Mouse (Mus musculus) liver, embryonic 15.5 days (tissue): ENCODE measurements around the gene Khdc4. TPM values are rescaled to one million over a fixed set of nuclear protein-coding genes. Genes with fewer than 3 reads are reported as not detected.

Experiments used
- ATAC-seq: fragments of 200-750 bp; cut with Nextera tagmentation; 2 replicates; pipeline ENCODE4 v1.8.0; 2017; ENCODE audit warnings: moderate number of reproducible peaks, mild to moderate bottlenecking, moderate library complexity; ENCODE audit not compliant: insufficient read depth
- H3K27ac ChIP-seq: fragments of 300-500 bp; sonication (generic); replicated peaks from 2 replicates; pipeline ENCODE4 v1.5.1; 2015; ENCODE audit warnings: mild to moderate bottlenecking, inconsistent platforms
- H3K27me3 ChIP-seq: fragments of 300-500 bp; sonication (generic); 2 replicates; pipeline ENCODE4 v1.6.1; 2015; ENCODE audit warnings: mild to moderate bottlenecking, inconsistent platforms
- H3K36me3 ChIP-seq: fragments of 300-500 bp; sonication (generic); replicated peaks from 2 replicates; pipeline ENCODE4 v1.6.1; 2015; ENCODE audit warnings: moderate library complexity, mild to moderate bottlenecking, inconsistent platforms
- H3K4me1 ChIP-seq: fragments of 300-500 bp; sonication (generic); replicated peaks from 2 replicates; pipeline ENCODE4 v1.6.1; 2015; ENCODE audit warnings: inconsistent platforms
- H3K4me2 ChIP-seq: fragments of 300-500 bp; sonication (generic); 2 replicates; pipeline ENCODE4 v1.6.1; 2015; ENCODE audit warnings: moderate library complexity, mild to moderate bottlenecking, inconsistent platforms
- H3K4me3 ChIP-seq: fragments of 300-500 bp; sonication (generic); replicated peaks from 2 replicates; pipeline ENCODE4 v1.5.1; 2015; ENCODE audit warnings: mild to moderate bottlenecking, inconsistent platforms
- H3K9ac ChIP-seq: fragments of 300-500 bp; sonication (generic); 2 replicates; pipeline ENCODE4 v1.6.1; 2015; ENCODE audit warnings: moderate library complexity, mild to moderate bottlenecking, inconsistent platforms
- H3K9me3 ChIP-seq: fragments of 300-500 bp; sonication (generic); replicated peaks from 2 replicates; pipeline ENCODE4 v1.6.1; 2016; ENCODE audit warnings: inconsistent platforms
- WGBS: fragments of 180-500 bp; shearing (Covaris S2); methylation state at CpG from one replicate; pipeline ENCODE4 v1.1.7; 2015; ENCODE audit warnings: mixed read lengths; ENCODE audit not compliant: insufficient replicate concordance; 5-methylcytosine and 5-hydroxymethylcytosine counted together
- polyA plus RNA-seq: library from polyadenylated mRNA; unstranded; fragments of >200 nt; fragmentation: Nextera tagmentation; extraction: Ambion mirVana; gene quantifications from 2 replicates; pipeline ENCODE4 v1.2.1, GENCODE M21; 2015

Gene Khdc4
- polyA plus RNA-seq, 1 experiment from 2014 or later = 23.9 TPM

- Histone ChIP-seq H3K9me3 (no peaks in the 10 kb centered on the region), H3K27ac (no peak overlapping the region), H3K4me1 (peaks cover 4% of the 10 kb centered on the region; the same call in 1 of the 2 replicates), H3K27me3 (no peaks in the 10 kb centered on the region), H3K4me3 (no peak overlapping the region), H3K9ac (no peak overlapping the region), H3K4me2 (no peak overlapping the region), H3K36me3 (no peaks in the 10 kb centered on the region)
- no peak for ATAC-seq
- 71% methylated on average over 2 of the region's 2 CpGs for WGBS
These were observed 51.0 kb downstream of the Khdc4 start for GRCm38 (mm10) chr3:88736556-88736955.

GRCm38 (mm10) chr3:88738641-88739040 is 53.0 kb downstream of the Khdc4 start:
- Histone ChIP-seq H3K27me3 (no peaks in the 10 kb centered on the region), H3K4me1 (peaks cover 4% of the 10 kb centered on the region; the same call in 1 of the 2 replicates), H3K36me3 (no peaks in the 10 kb centered on the region), H3K4me2 (no peak overlapping the region), H3K9ac (no peak overlapping the region), H3K9me3 (no peaks in the 10 kb centered on the region), H3K4me3 (no peak overlapping the region), H3K27ac (no peak overlapping the region)
- no peak for ATAC-seq
- WGBS = 24% methylated on average over 3 of the region's 3 CpGs

- no peak overlapping the region for H3K4me3 ChIP-seq
- no peak for ATAC-seq
- H3K4me1 ChIP-seq = peaks cover 4% of the 10 kb centered on the region; the same call in 1 of the 2 replicates
- no peak overlapping the region for H3K9ac ChIP-seq
- H3K9me3 ChIP-seq = no peaks in the 10 kb centered on the region
- 81% methylated on average over 3 of the region's 3 CpGs for WGBS
- no peaks in the 10 kb centered on the region for H3K36me3 ChIP-seq
- no peak overlapping the region for H3K4me2 ChIP-seq
- H3K27me3 ChIP-seq = no peaks in the 10 kb centered on the region
- no peak overlapping the region for H3K27ac ChIP-seq
These were observed 54.5 kb downstream of the Khdc4 start for GRCm38 (mm10) chr3:88740147-88740546.

- Histone ChIP-seq H3K4me1 (peaks cover 5% of the 10 kb centered on the region), H3K4me3 (no peak overlapping the region), H3K4me2 (no peak overlapping the region), H3K36me3 (no peaks in the 10 kb centered on the region), H3K9ac (no peak overlapping the region), H3K27ac (no peak overlapping the region), H3K27me3 (no peaks in the 10 kb centered on the region), H3K9me3 (no peaks in the 10 kb centered on the region)
- 69% methylated on average over 9 of the region's 9 CpGs for WGBS
- no peak for ATAC-seq
These were observed 59.9 kb downstream of the Khdc4 start for GRCm38 (mm10) chr3:88745534-88745933.

GRCm38 (mm10) chr3:88746139-88746870 is 60.7 kb downstream of the Khdc4 start:
- no peak overlapping the region for H3K27ac ChIP-seq
- ATAC-seq = no peak
- WGBS = 77% methylated on average over 15 of the region's 15 CpGs

GRCm38 (mm10) chr3:88746871-88747231 is 61.2 kb downstream of the Khdc4 start:
- Histone ChIP-seq H3K36me3 (no peaks in the 10 kb centered on the region), H3K27ac (no peak overlapping the region), H3K4me3 (no peak overlapping the region), H3K4me2 (no peak overlapping the region), H3K9me3 (no peaks in the 10 kb centered on the region), H3K9ac (no peak overlapping the region), H3K4me1 (peaks cover 5% of the 10 kb centered on the region), H3K27me3 (no peaks in the 10 kb centered on the region)
- 36% methylated on average over 4 of the region's 4 CpGs for WGBS
- 0 out of 2 replicates have a peak, but pooled peaks have one; percentile 9 for ATAC-seq

More at GRCm38 (mm10) chr3:88746139-88746870, 60.7 kb downstream of the Khdc4 start:
- Histone ChIP-seq H3K9ac (no peak overlapping the region), H3K4me1 (peaks cover 5% of the 10 kb centered on the region), H3K4me3 (no peak overlapping the region), H3K4me2 (no peak overlapping the region), H3K27me3 (no peaks in the 10 kb centered on the region), H3K9me3 (no peaks in the 10 kb centered on the region), H3K36me3 (no peaks in the 10 kb centered on the region)

- Histone ChIP-seq H3K27me3 (no peaks in the 10 kb centered on the region), H3K9me3 (no peaks in the 10 kb centered on the region), H3K9ac (no peak overlapping the region), H3K4me1 (peaks cover 9% of the 10 kb centered on the region), H3K36me3 (no peaks in the 10 kb centered on the region), H3K4me2 (no peak overlapping the region), H3K27ac (no peak overlapping the region), H3K4me3 (no peak overlapping the region)
- ATAC-seq = no peak
- WGBS = 35% methylated on average over 4 of the region's 4 CpGs
These were observed 68.7 kb downstream of the Khdc4 start for GRCm38 (mm10) chr3:88754283-88754682.

- H3K9me3 ChIP-seq = no peaks in the 10 kb centered on the region
- WGBS = 43% methylated on average over 3 of the region's 3 CpGs
These were observed 69.9 kb downstream of the Khdc4 start for GRCm38 (mm10) chr3:88755541-88755940.

GRCm38 (mm10) chr3:88756276-88756675 is 70.7 kb downstream of the Khdc4 start:
- Histone ChIP-seq H3K9me3 (no peaks in the 10 kb centered on the region), H3K27me3 (no peaks in the 10 kb centered on the region), H3K4me3 (no peak overlapping the region), H3K4me1 (peaks cover 9% of the 10 kb centered on the region), H3K4me2 (no peak overlapping the region), H3K27ac (no peak overlapping the region), H3K9ac (no peak overlapping the region), H3K36me3 (no peaks in the 10 kb centered on the region)
- WGBS = 47% methylated on average over 4 of the region's 4 CpGs
- ATAC-seq = no peak

More at GRCm38 (mm10) chr3:88755541-88755940, 69.9 kb downstream of the Khdc4 start:
- H3K9ac ChIP-seq = no peak overlapping the region
- no peak overlapping the region for H3K4me2 ChIP-seq
- no peak for ATAC-seq
- no peaks in the 10 kb centered on the region for H3K27me3 ChIP-seq
- H3K4me1 ChIP-seq = peaks cover 9% of the 10 kb centered on the region
- no peak overlapping the region for H3K27ac ChIP-seq
- H3K4me3 ChIP-seq = no peak overlapping the region
- no peaks in the 10 kb centered on the region for H3K36me3 ChIP-seq

- Histone ChIP-seq H3K4me1 (peaks cover 9% of the 10 kb centered on the region), H3K4me3 (no peak overlapping the region), H3K9me3 (no peaks in the 10 kb centered on the region), H3K27me3 (no peaks in the 10 kb centered on the region), H3K4me2 (no peak overlapping the region; the same call in 1 of the 2 replicates), H3K27ac (no peak overlapping the region), H3K9ac (no peak overlapping the region), H3K36me3 (no peaks in the 10 kb centered on the region)
- 11% methylated on average over 5 of the region's 5 CpGs for WGBS
- ATAC-seq = no peak
These were observed 72.5 kb downstream of the Khdc4 start for GRCm38 (mm10) chr3:88758045-88758500.

GRCm38 (mm10) chr3:88761619-88762018 is 76.0 kb downstream of the Khdc4 start:
- H3K9me3 ChIP-seq = no peaks in the 10 kb centered on the region
- ATAC-seq = no peak
- no peak overlapping the region for H3K9ac ChIP-seq
- no peaks in the 10 kb centered on the region for H3K36me3 ChIP-seq
- WGBS = 81% methylated on average over 19 of the region's 19 CpGs
- H3K4me1 ChIP-seq = peaks cover 9% of the 10 kb centered on the region
- no peaks in the 10 kb centered on the region for H3K27me3 ChIP-seq
- H3K4me2 ChIP-seq = no peak overlapping the region
- no peak overlapping the region for H3K27ac ChIP-seq
- H3K4me3 ChIP-seq = no peak overlapping the region
